Mouse (Mus musculus) neural tube, embryonic 14.5 days (tissue): ENCODE measurements around the gene Naa25. TPM values are rescaled to one million over a fixed set of nuclear protein-coding genes. Genes with fewer than 3 reads are reported as not detected.
"Not testable (repeated sequence)": the region's sequence is repeated elsewhere in the genome, so short reads cannot be mapped to it uniquely, and the experiment has no call there.

Experiments
- ATAC-seq: fragments of 200-750 bp; cut with Nextera tagmentation; 2 replicates; pipeline ENCODE4 v1.8.0; 2017; ENCODE audit warnings: low read depth, mild to moderate bottlenecking, moderate TSS enrichment, moderate library complexity
- H3K27ac ChIP-seq: fragments of 300-500 bp; sonication (generic); 2 replicates; pipeline ENCODE4 v1.5.1; 2014; ENCODE audit warnings: low read depth, mild to moderate bottlenecking, control low read depth, low read length, moderate library complexity, mixed read lengths
- H3K27me3 ChIP-seq: fragments of 300-500 bp; sonication (generic); 2 replicates; pipeline ENCODE4 v1.6.1; 2014; ENCODE audit warnings: low read length; ENCODE audit not compliant: control insufficient read depth, insufficient read depth
- H3K36me3 ChIP-seq: fragments of 300-500 bp; sonication (generic); 2 replicates; pipeline ENCODE4 v1.6.1; 2014; ENCODE audit warnings: low read length, mixed read lengths; ENCODE audit not compliant: control insufficient read depth, insufficient read depth
- H3K4me1 ChIP-seq: fragments of 300-500 bp; sonication (generic); 2 replicates; pipeline ENCODE4 v1.6.1; 2014; ENCODE audit warnings: low read length; ENCODE audit not compliant: control insufficient read depth, insufficient read depth
- H3K4me2 ChIP-seq: fragments of 300-500 bp; sonication (generic); 2 replicates; pipeline ENCODE4 v1.6.1; 2014; ENCODE audit warnings: mild to moderate bottlenecking, low read depth, low read length, control low read depth
- H3K4me3 ChIP-seq: fragments of 300-500 bp; sonication (generic); 2 replicates; pipeline ENCODE4 v1.5.1; 2014; ENCODE audit warnings: low read depth, low read length, control low read depth, mixed read lengths
- H3K9ac ChIP-seq: fragments of 300-500 bp; sonication (generic); replicated peaks from 2 replicates; pipeline ENCODE4 v1.6.1; 2014; ENCODE audit warnings: low read depth, mild to moderate bottlenecking, control low read depth, low read length, mixed read lengths
- H3K9me3 ChIP-seq: fragments of 300-500 bp; sonication (generic); 2 replicates; pipeline ENCODE4 v1.6.1; 2016; ENCODE audit warnings: low read length; ENCODE audit not compliant: control insufficient read depth
- WGBS: fragments of 180-500 bp; shearing (Covaris S2); extraction: QIAGEN DNeasy Blood & Tissue Kit; methylation state at CpG from one replicate; pipeline ENCODE4 v1.1.7; 2014; 5-methylcytosine and 5-hydroxymethylcytosine counted together
- polyA plus RNA-seq: library from polyadenylated mRNA; unstranded; fragments of >200 nt; fragmentation: Nextera tagmentation; extraction: Ambion mirVana; gene quantifications from 2 replicates; pipeline ENCODE4 v1.2.1, GENCODE M21; 2014

Naa25 gene
- polyA plus RNA-seq, 1 experiment from 2014 or later: 64.4 TPM

- not testable (repeated sequence) for H3K9ac ChIP-seq, H3K9me3 ChIP-seq, H3K27me3 ChIP-seq, H3K4me1 ChIP-seq, H3K4me2 ChIP-seq, ATAC-seq, H3K4me3 ChIP-seq, H3K27ac ChIP-seq
- 77% methylated on average over 5 of the region's 5 CpGs for whole genome bisulfite sequencing
- peaks cover 73% of the 10 kb centered on the region for H3K36me3 ChIP-seq
Observed at GRCm38 (mm10) chr5:121376972-121377371, 20.8 kb upstream of the Naa25 start.

- 97% methylated on average over 13 of the region's 13 CpGs for WGBS
- H3K4me3 ChIP-seq: no peak overlapping the region
- peaks cover 59% of the 10 kb centered on the region for H3K36me3 ChIP-seq
- no peak overlapping the region for H3K27ac ChIP-seq
- peaks cover 4% of the 10 kb centered on the region; the same call in 1 of the 2 replicates for H3K4me1 ChIP-seq
- no peak for ATAC-seq
- H3K27me3 ChIP-seq: no peaks in the 10 kb centered on the region
- no peak overlapping the region for H3K4me2 ChIP-seq
- no peak overlapping the region for H3K9ac ChIP-seq
- H3K9me3 ChIP-seq: no peaks in the 10 kb centered on the region
Observed at GRCm38 (mm10) chr5:121378678-121379256, 19.0 kb upstream of the Naa25 start.

DNA sequence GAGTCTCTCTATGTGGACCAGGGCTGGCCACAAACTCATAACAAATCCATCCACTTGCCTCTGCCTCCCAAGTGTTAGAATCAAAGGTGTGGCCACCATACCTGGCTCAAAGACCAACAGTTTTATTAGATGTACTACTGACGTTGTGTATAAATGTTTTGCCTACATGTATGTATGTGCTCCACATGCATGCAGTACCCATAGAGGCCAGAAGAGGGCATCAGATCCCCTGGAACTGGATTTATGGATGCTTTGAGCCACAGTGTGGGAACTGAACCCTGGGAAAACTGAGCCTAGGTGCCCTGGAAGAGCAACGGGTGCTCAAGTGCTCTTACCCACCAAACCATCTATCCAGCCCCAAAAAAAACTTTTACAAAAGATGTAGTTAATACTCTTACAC lies 17.0 kb upstream of the Naa25 start:
- 99% methylated on average over 2 of the region's 2 CpGs for WGBS
- H3K4me1 ChIP-seq: peaks cover 10% of the 10 kb centered on the region; the same call in 1 of the 2 replicates
- no peaks in the 10 kb centered on the region for H3K27me3 ChIP-seq
- no peaks in the 10 kb centered on the region for H3K9me3 ChIP-seq
- H3K4me2 ChIP-seq: no peak overlapping the region
- no peak for ATAC-seq
- peaks cover 43% of the 10 kb centered on the region for H3K36me3 ChIP-seq
- no peak overlapping the region for H3K27ac ChIP-seq
- H3K9ac ChIP-seq: no peak overlapping the region
- no peak overlapping the region for H3K4me3 ChIP-seq

DNA sequence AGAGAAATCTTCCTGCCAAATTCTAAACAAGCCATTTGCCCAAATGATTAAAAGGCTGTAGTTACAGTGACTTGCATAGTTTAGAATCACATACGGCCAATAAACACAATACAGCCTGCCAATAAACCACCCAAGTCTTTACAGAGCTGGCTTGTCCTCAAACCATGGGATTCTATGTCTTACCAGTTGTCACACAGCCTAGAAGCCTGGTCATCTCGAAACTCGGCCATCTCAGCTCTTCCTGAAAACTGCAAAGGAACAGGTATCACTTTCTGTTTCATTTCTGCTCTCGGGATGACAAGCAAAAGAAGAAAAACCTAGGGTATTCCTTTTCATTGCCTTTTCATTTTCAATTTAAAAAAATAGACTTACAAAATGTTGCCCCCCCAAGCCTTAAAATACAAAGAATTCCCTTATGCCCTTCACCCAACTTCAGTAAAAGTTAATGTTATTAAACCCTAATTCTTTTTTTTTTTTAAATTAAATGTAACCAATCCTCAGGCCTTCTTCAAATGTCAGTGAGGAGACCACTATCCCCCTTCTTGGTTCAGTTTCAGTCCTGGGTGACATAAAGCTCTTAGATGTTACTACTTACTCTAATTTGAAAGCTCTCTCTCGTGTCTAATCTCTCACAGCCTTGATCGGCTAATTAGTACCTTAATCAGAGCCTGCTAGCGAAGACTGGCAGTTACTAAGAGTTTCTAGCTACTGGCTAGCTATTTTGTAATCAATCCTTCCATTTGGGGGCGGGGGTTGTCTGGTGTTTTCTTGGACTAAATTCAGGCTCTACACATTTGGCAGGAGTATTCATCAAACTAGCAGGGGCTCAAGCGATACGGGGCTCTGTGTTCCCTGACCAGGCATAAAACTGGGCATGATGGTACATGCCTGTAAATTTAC lies 13.6 kb upstream of the Naa25 start:
- H3K9ac ChIP-seq: peak overlapping the region; percentile 68
- H3K27ac ChIP-seq: peak overlapping the region; percentile 85; the same call in 1 of the 2 replicates
- ATAC-seq: no peak
- 41% methylated on average over 10 of the region's 10 CpGs for WGBS
- no peaks in the 10 kb centered on the region for H3K27me3 ChIP-seq
- H3K4me2 ChIP-seq: peak overlapping the region; percentile 66
- H3K4me1 ChIP-seq: peaks cover 10% of the 10 kb centered on the region; the same call in 1 of the 2 replicates
- peaks cover 21% of the 10 kb centered on the region for H3K36me3 ChIP-seq
- H3K9me3 ChIP-seq: no peaks in the 10 kb centered on the region
- peak overlapping the region; percentile 55 for H3K4me3 ChIP-seq

GRCm38 (mm10) chr5:121384757-121385460 lies 12.8 kb upstream of the Naa25 start:
- Histone ChIP-seq H3K4me2 (peak overlapping the region; percentile 66), H3K9me3 (no peaks in the 10 kb centered on the region), H3K27ac (peak overlapping the region; percentile 85), H3K4me1 (peaks cover 10% of the 10 kb centered on the region; the same call in 1 of the 2 replicates), H3K27me3 (no peaks in the 10 kb centered on the region), H3K36me3 (peaks cover 15% of the 10 kb centered on the region), H3K9ac (peak overlapping the region; percentile 68), H3K4me3 (peak overlapping the region; percentile 55)
- whole genome bisulfite sequencing: 2% methylated on average over 40 of the region's 47 CpGs
- peak; percentile 59 for ATAC-seq

- H3K9ac ChIP-seq: peak within 1 kb of the TSS; percentile 68
- H3K27me3 ChIP-seq: no peaks in the 10 kb centered on the region
- H3K4me1 ChIP-seq: peaks cover 10% of the 10 kb centered on the region; the same call in 1 of the 2 replicates
- H3K27ac ChIP-seq: peak within 1 kb of the TSS; percentile 85
- peaks cover 8% of the 10 kb centered on the region for H3K36me3 ChIP-seq
- H3K4me3 ChIP-seq: peak within 1 kb of the TSS; percentile 55
- H3K4me2 ChIP-seq: peak within 1 kb of the TSS; percentile 66
- H3K9me3 ChIP-seq: no peaks in the 10 kb centered on the region
- WGBS: under 1% methylated on average over 31 of the region's 45 CpGs
- ATAC-seq: peak; percentile 98
Observed at GRCm38 (mm10) chr5:121385461-121386119, 12.1 kb upstream of the Naa25 start, which contains the start of gene Trafd1. Gene Trafd1 (minus strand): TSS chr5:121385632.

GRCm38 (mm10) chr5:121386120-121386909 lies 11.4 kb upstream of the Naa25 start:
- peak overlapping the region; percentile 68; the same call in 1 of the 2 replicates for H3K9ac ChIP-seq
- H3K4me1 ChIP-seq: peaks cover 10% of the 10 kb centered on the region; the same call in 1 of the 2 replicates
- H3K4me3 ChIP-seq: peak overlapping the region; percentile 55
- H3K9me3 ChIP-seq: no peaks in the 10 kb centered on the region
- H3K27ac ChIP-seq: 0 out of 2 replicates have a peak overlapping the region, but pooled peaks have one; percentile 5
- H3K36me3 ChIP-seq: peaks cover 7% of the 10 kb centered on the region; the same call in 1 of the 2 replicates
- no peak for ATAC-seq
- no peaks in the 10 kb centered on the region for H3K27me3 ChIP-seq
- 35% methylated on average over 22 of the region's 22 CpGs for WGBS
- H3K4me2 ChIP-seq: peak overlapping the region; percentile 66

GRCm38 (mm10) chr5:121387126-121387525 lies 10.6 kb upstream of the Naa25 start:
- no peak overlapping the region for H3K27ac ChIP-seq
- H3K36me3 ChIP-seq: peaks cover 1% of the 10 kb centered on the region; the same call in 1 of the 2 replicates
- H3K9ac ChIP-seq: no peak overlapping the region
- no peak for ATAC-seq
- no peak overlapping the region for H3K4me3 ChIP-seq
- no peak overlapping the region for H3K4me2 ChIP-seq
- H3K27me3 ChIP-seq: no peaks in the 10 kb centered on the region
- WGBS: 75% methylated on average over 4 of the region's 4 CpGs
- peaks cover 10% of the 10 kb centered on the region; the same call in 1 of the 2 replicates for H3K4me1 ChIP-seq
- H3K9me3 ChIP-seq: no peaks in the 10 kb centered on the region
